Mouse (Mus musculus): ENCODE data around the gene Kif3b. TPM values are rescaled to one million over a fixed set of nuclear protein-coding genes. Genes with fewer than 3 reads are reported as not detected.

The Kif3b gene
- polyA plus RNA-seq, 1 experiment = 20.3 TPM

- Histone ChIP-seq H3K4me1 (ENCODE audit: control insufficient read depth, insufficient read depth, low read length) (peaks cover 9% of the 10 kb centered on the region), H3K4me3 (ENCODE audit: insufficient read depth, low read length) (peak overlapping the region; percentile 82), H3K27ac (ENCODE audit: insufficient read depth, low read length) (peak overlapping the region; percentile 79)
- peak; percentile 57; the same call in 1 of the 2 replicates for TF ChIP-seq POLR2A (IDR thresholded peaks at IDR 0.05; ENCODE audit: low read depth, low read length)
- no peak for TF ChIP-seq CTCF (IDR thresholded peaks at IDR 0.05; ENCODE audit: borderline replicate concordance, insufficient read depth, low read length)
These were observed 53.8 kb downstream of the Kif3b start for GRCm38 (mm10) chr2:153345071-153345453.

DNA sequence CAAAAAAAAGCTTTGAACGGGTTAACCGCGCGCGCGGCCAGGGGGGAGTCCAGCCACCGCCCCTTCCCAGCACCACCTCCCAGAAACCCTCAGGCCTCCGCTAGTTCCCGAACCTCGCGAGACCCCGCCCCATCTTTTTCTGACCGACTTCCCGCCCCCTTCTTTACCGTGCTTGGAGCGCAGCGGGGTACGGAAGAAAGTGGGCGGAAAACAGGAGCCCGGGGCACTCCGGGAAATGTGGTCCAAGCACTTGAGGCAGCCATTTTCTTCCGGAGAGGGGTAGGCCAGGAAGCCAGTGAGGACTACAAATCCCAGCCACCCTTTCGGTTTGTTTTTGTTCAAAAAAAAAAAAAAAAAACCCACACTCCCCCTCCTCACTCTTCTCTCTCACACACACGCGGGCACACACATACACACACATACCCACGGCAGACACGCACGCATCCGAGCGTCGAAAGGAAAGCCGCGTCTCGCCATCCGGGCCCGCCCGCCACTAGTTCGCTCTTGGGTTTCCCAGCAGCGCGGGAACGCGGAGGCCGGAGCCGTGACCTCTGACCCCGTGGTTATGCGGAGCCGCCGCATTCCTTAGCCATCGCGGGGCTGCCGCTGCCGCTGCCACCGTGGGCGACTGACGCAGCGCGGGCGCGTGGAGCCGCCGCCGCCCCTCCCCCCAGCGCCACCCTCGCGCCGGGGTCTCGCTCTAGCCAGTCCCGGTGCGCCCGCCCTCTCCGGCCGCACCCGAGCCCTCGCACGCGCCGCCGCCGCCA, 54.4 kb downstream of the Kif3b start, which contains the start of gene Asxl1:
Gene Asxl1, plus strand, starts transcription at position 376 of the 767 bp plus-strand sequence.
- Histone ChIP-seq H3K27ac (ENCODE audit: insufficient read depth, low read length) (peak within 1 kb of the TSS; percentile 95), H3K4me1 (ENCODE audit: control insufficient read depth, insufficient read depth, low read length) (peaks cover 14% of the 10 kb centered on the region), H3K4me3 (ENCODE audit: insufficient read depth, low read length) (peak within 1 kb of the TSS; percentile 82)
- TF ChIP-seq POLR2A (IDR thresholded peaks at IDR 0.05; ENCODE audit: low read depth, low read length) (peak; percentile 81), CTCF (IDR thresholded peaks at IDR 0.05; ENCODE audit: borderline replicate concordance, insufficient read depth, low read length) (no peak)

- Histone ChIP-seq H3K4me1 (ENCODE audit: control insufficient read depth, insufficient read depth, low read length) (peaks cover 19% of the 10 kb centered on the region), H3K4me3 (ENCODE audit: insufficient read depth, low read length) (peak overlapping the region; percentile 67), H3K27ac (ENCODE audit: insufficient read depth, low read length) (peak overlapping the region; percentile 95)
- TF ChIP-seq POLR2A (IDR thresholded peaks at IDR 0.05; ENCODE audit: low read depth, low read length) = peak; percentile 35; the same call in 1 of the 2 replicates
- TF ChIP-seq CTCF (IDR thresholded peaks at IDR 0.05; ENCODE audit: borderline replicate concordance, insufficient read depth, low read length) = no peak
These were observed 55.3 kb downstream of the Kif3b start for GRCm38 (mm10) chr2:153346221-153347182.

- peak overlapping the region; percentile 93 for H3K27ac ChIP-seq (ENCODE audit: insufficient read depth, low read length)
- no peak for TF ChIP-seq CTCF (IDR thresholded peaks at IDR 0.05; ENCODE audit: borderline replicate concordance, insufficient read depth, low read length)
- no peak for TF ChIP-seq POLR2A (IDR thresholded peaks at IDR 0.05; ENCODE audit: low read depth, low read length)
- peak overlapping the region; percentile 67 for H3K4me3 ChIP-seq (ENCODE audit: insufficient read depth, low read length)
- H3K4me1 ChIP-seq (ENCODE audit: control insufficient read depth, insufficient read depth, low read length) = peaks cover 19% of the 10 kb centered on the region
These were observed 56.1 kb downstream of the Kif3b start for GRCm38 (mm10) chr2:153347183-153347781.

- H3K4me1 ChIP-seq (ENCODE audit: control insufficient read depth, insufficient read depth, low read length) = peaks cover 19% of the 10 kb centered on the region
- peak overlapping the region; percentile 56 for H3K4me3 ChIP-seq (ENCODE audit: insufficient read depth, low read length)
- TF ChIP-seq CTCF (IDR thresholded peaks at IDR 0.05; ENCODE audit: borderline replicate concordance, insufficient read depth, low read length) (no peak), POLR2A (IDR thresholded peaks at IDR 0.05; ENCODE audit: low read depth, low read length) (no peak)
- H3K27ac ChIP-seq (ENCODE audit: insufficient read depth, low read length) = peak overlapping the region; percentile 93
These were observed 57.1 kb downstream of the Kif3b start for GRCm38 (mm10) chr2:153348100-153348831.

DNA sequence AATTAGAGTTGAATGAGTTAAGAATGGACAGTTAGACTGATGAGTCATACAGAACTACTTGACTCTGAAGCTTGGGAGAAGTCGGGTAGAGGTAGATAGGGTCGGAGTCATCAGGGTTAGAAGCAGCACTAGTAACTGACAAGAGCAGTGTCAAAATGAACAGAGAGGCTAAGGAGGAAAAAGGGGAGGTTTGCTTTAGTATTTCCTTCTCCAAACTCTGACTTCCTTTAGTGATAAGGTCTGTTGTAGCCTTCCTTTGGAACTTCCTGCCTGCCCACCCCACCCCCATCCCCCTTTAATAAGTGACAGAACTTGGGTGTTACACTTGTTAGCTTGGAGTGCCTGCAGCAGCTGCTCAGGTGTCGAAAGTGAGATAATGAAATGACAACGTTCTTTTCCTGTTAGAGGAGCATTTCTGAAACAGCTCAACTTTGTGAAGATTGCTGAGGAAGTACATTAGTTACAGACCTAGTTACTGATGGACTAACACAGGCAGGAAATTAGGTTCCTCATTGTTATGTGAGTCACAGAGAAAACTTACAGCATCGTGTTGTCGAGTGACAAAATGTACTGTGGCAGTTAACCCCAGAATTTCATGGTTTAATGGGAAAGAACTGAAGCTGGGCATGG, 59.5 kb downstream of the Kif3b start:
- H3K4me3 ChIP-seq (ENCODE audit: insufficient read depth, low read length) = no peak overlapping the region
- H3K27ac ChIP-seq (ENCODE audit: insufficient read depth, low read length) = peak overlapping the region; percentile 59
- TF ChIP-seq CTCF (IDR thresholded peaks at IDR 0.05; ENCODE audit: borderline replicate concordance, insufficient read depth, low read length) (no peak), POLR2A (IDR thresholded peaks at IDR 0.05; ENCODE audit: low read depth, low read length) (no peak)
- H3K4me1 ChIP-seq (ENCODE audit: control insufficient read depth, insufficient read depth, low read length) = peaks cover 19% of the 10 kb centered on the region

GRCm38 (mm10) chr2:153354648-153355047, 63.4 kb downstream of the Kif3b start:
- TF ChIP-seq CTCF (IDR thresholded peaks at IDR 0.05; ENCODE audit: borderline replicate concordance, insufficient read depth, low read length) (no peak), POLR2A (IDR thresholded peaks at IDR 0.05; ENCODE audit: low read depth, low read length) (no peak)
- Histone ChIP-seq H3K27ac (ENCODE audit: insufficient read depth, low read length) (no peak overlapping the region), H3K4me1 (ENCODE audit: control insufficient read depth, insufficient read depth, low read length) (peaks cover 14% of the 10 kb centered on the region), H3K4me3 (ENCODE audit: insufficient read depth, low read length) (no peak overlapping the region)

GRCm38 (mm10) chr2:153356784-153357183, 65.6 kb downstream of the Kif3b start:
- Histone ChIP-seq H3K4me1 (ENCODE audit: control insufficient read depth, insufficient read depth, low read length) (no peaks in the 10 kb centered on the region), H3K27ac (ENCODE audit: insufficient read depth, low read length) (no peak overlapping the region), H3K4me3 (ENCODE audit: insufficient read depth, low read length) (no peak overlapping the region)
- no peak for TF ChIP-seq CTCF (IDR thresholded peaks at IDR 0.05; ENCODE audit: borderline replicate concordance, insufficient read depth, low read length)
- no peak for TF ChIP-seq POLR2A (IDR thresholded peaks at IDR 0.05; ENCODE audit: low read depth, low read length)
